Mouse (Mus musculus) small intestine, adult 2 months (tissue): Measurements from ENCODE around the gene Glcci1. TPM values are rescaled to one million over a fixed set of nuclear protein-coding genes. Genes with fewer than 3 reads are reported as not detected.
"Not testable (repeated sequence)": the region's sequence is repeated elsewhere in the genome, so short reads cannot be mapped to it uniquely, and the experiment has no call there.

Experiments used
- H3K27ac ChIP-seq: fragments of 200-500 bp; 2 replicates; pipeline ENCODE4 v1.5.1; 2012; ENCODE audit warnings: low read depth, low read length, control low read depth, inconsistent platforms; ENCODE audit not compliant: insufficient read depth
- H3K27me3 ChIP-seq: fragments of 200-500 bp; 2 replicates; pipeline ENCODE4 v1.6.1; 2012; ENCODE audit warnings: mild to moderate bottlenecking, moderate library complexity, low read length, inconsistent platforms; ENCODE audit not compliant: control insufficient read depth, insufficient read depth
- H3K36me3 ChIP-seq: fragments of 200-500 bp; 2 replicates; pipeline ENCODE4 v1.6.1; 2012; ENCODE audit warnings: mild to moderate bottlenecking, low read length, control low read depth, inconsistent platforms; ENCODE audit not compliant: control insufficient read depth, insufficient read depth
- H3K4me1 ChIP-seq: fragments of 200-500 bp; 2 replicates; pipeline ENCODE4 v1.6.1; 2012; ENCODE audit warnings: low read length, inconsistent platforms, mixed read lengths; ENCODE audit not compliant: control insufficient read depth, insufficient read depth, insufficient read length
- H3K4me3 ChIP-seq: fragments of 200-500 bp; 2 replicates; pipeline ENCODE4 v1.5.1; 2012; ENCODE audit warnings: low read depth, mild to moderate bottlenecking, control low read depth, inconsistent platforms, low read length, moderate library complexity
- CTCF ChIP-seq: fragments of 200-500 bp; IDR thresholded peaks from 2 replicates; pipeline ENCODE4 v1.5.1; 2012; ENCODE audit warnings: low read depth, mild to moderate bottlenecking, control low read depth, inconsistent platforms, low read length, moderate library complexity, mixed read lengths; ENCODE audit not compliant: insufficient replicate concordance, insufficient read length; ENCODE audit errors: extremely low read depth
- POLR2A ChIP-seq: fragments of 200-500 bp; IDR thresholded peaks from 2 replicates; pipeline ENCODE4 v1.6.1; 2012; ENCODE audit warnings: low read depth, mild to moderate bottlenecking, control low read depth, inconsistent platforms, low read length, moderate library complexity
- WGBS: fragments of 180-500 bp; shearing (Covaris S2); methylation state at CpG from one replicate; pipeline ENCODE4 v1.1.7; 2018; 5-methylcytosine and 5-hydroxymethylcytosine counted together
- polyA plus RNA-seq: library from polyadenylated mRNA; depleted of rRNA; stranded (reverse); fragments of >200 nt; gene quantifications from 2 replicates; pipeline ENCODE4 v1.2.3, GENCODE M21; 2012

The Glcci1 gene
- polyA plus RNA-seq, 1 experiment: 3.2 TPM

- TF ChIP-seq POLR2A (no peak), CTCF (no peak)
- Histone ChIP-seq H3K4me3 (no peak overlapping the region), H3K36me3 (no peaks in the 10 kb centered on the region), H3K4me1 (no peaks in the 10 kb centered on the region), H3K27ac (no peak overlapping the region), H3K27me3 (no peaks in the 10 kb centered on the region)
- 95% methylated on average over 4 of the region's 4 CpGs for WGBS
These were observed 11.8 kb downstream of the Glcci1 start for GRCm38 (mm10) chr6:8521231-8521630.

- Histone ChIP-seq H3K27me3 (no peaks in the 10 kb centered on the region), H3K4me1 (no peaks in the 10 kb centered on the region), H3K27ac (no peak overlapping the region), H3K36me3 (peaks cover 2% of the 10 kb centered on the region; the same call in 1 of the 2 replicates), H3K4me3 (no peak overlapping the region)
- 80% methylated on average over 5 of the region's 5 CpGs for WGBS
- TF ChIP-seq POLR2A (no peak), CTCF (no peak)
These were observed 15.3 kb downstream of the Glcci1 start for GRCm38 (mm10) chr6:8524717-8525116.

GRCm38 (mm10) chr6:8531104-8531894 lies 21.9 kb downstream of the Glcci1 start:
- no peak overlapping the region for H3K4me3 ChIP-seq
- H3K27ac ChIP-seq: no peak overlapping the region
- TF ChIP-seq CTCF (no peak), POLR2A (no peak)
- no peaks in the 10 kb centered on the region for H3K4me1 ChIP-seq
- WGBS: 56% methylated on average over 4 of the region's 4 CpGs
- peaks cover 2% of the 10 kb centered on the region; the same call in 1 of the 2 replicates for H3K36me3 ChIP-seq
- H3K27me3 ChIP-seq: no peaks in the 10 kb centered on the region

- Histone ChIP-seq H3K4me3 (no peak overlapping the region), H3K36me3 (no peaks in the 10 kb centered on the region), H3K27me3 (no peaks in the 10 kb centered on the region), H3K4me1 (no peaks in the 10 kb centered on the region), H3K27ac (no peak overlapping the region)
- WGBS: 84% methylated on average over 2 of the region's 2 CpGs
- no peak for TF ChIP-seq POLR2A
- TF ChIP-seq CTCF: no peak
These were observed 27.5 kb downstream of the Glcci1 start for GRCm38 (mm10) chr6:8536944-8537343.

GRCm38 (mm10) chr6:8541531-8541930 lies 32.1 kb downstream of the Glcci1 start:
- not testable (repeated sequence) for H3K27me3 ChIP-seq, H3K27ac ChIP-seq, H3K4me1 ChIP-seq, H3K36me3 ChIP-seq, H3K4me3 ChIP-seq
- WGBS: 93% methylated on average over 4 of the region's 4 CpGs

- Histone ChIP-seq H3K4me1 (no peaks in the 10 kb centered on the region), H3K36me3 (peaks cover 5% of the 10 kb centered on the region), H3K4me3 (no peak overlapping the region), H3K27ac (no peak overlapping the region), H3K27me3 (no peaks in the 10 kb centered on the region)
- WGBS: over 99% methylated on average over 5 of the region's 5 CpGs
- TF ChIP-seq CTCF: no peak
- no peak for TF ChIP-seq POLR2A
These were observed 35.4 kb downstream of the Glcci1 start for GRCm38 (mm10) chr6:8544822-8545221.

- Histone ChIP-seq H3K36me3 (peaks cover 5% of the 10 kb centered on the region), H3K27ac (no peak overlapping the region), H3K4me1 (no peaks in the 10 kb centered on the region), H3K4me3 (no peak overlapping the region), H3K27me3 (no peaks in the 10 kb centered on the region)
- 76% methylated on average over 7 of the region's 7 CpGs for WGBS
- TF ChIP-seq CTCF: no peak
- TF ChIP-seq POLR2A: no peak
These were observed 36.4 kb downstream of the Glcci1 start for GRCm38 (mm10) chr6:8545780-8546179.

- H3K36me3 ChIP-seq: 0 out of 2 replicates have a peak, but pooled peaks cover 2% of the 10 kb centered on the region
- no peaks in the 10 kb centered on the region for H3K27me3 ChIP-seq
- 90% methylated on average over 2 of the region's 2 CpGs for WGBS
- no peak overlapping the region for H3K4me3 ChIP-seq
- no peak overlapping the region for H3K27ac ChIP-seq
- TF ChIP-seq POLR2A: no peak
- TF ChIP-seq CTCF: no peak
- no peaks in the 10 kb centered on the region for H3K4me1 ChIP-seq
These were observed 41.8 kb downstream of the Glcci1 start for GRCm38 (mm10) chr6:8551155-8551554.
